Mouse (Mus musculus) inflammation-experienced regulatory T-cells, adult 6 months (primary cell): Measurements from ENCODE around the gene Dagla. TPM values are rescaled to one million over a fixed set of nuclear protein-coding genes. Genes with fewer than 3 reads are reported as not detected.
A peak's percentile ranks its signal among the peaks of the same experiment; 100 is the strongest.

Experiments
- ATAC-seq: one replicate; pipeline ENCODE4 v1.8.0; 2017
- polyA plus RNA-seq, 3 experiments: library from polyadenylated mRNA; unstranded; fragments of 100-300 nt; shearing (Covaris generic); gene quantifications; one replicate each; pipeline ENCODE4 v1.2.1; 2017

Dagla gene
- polyA plus RNA-seq, 3 experiments from 2014 or later = 0.11 TPM; not detected in 2

DNA sequence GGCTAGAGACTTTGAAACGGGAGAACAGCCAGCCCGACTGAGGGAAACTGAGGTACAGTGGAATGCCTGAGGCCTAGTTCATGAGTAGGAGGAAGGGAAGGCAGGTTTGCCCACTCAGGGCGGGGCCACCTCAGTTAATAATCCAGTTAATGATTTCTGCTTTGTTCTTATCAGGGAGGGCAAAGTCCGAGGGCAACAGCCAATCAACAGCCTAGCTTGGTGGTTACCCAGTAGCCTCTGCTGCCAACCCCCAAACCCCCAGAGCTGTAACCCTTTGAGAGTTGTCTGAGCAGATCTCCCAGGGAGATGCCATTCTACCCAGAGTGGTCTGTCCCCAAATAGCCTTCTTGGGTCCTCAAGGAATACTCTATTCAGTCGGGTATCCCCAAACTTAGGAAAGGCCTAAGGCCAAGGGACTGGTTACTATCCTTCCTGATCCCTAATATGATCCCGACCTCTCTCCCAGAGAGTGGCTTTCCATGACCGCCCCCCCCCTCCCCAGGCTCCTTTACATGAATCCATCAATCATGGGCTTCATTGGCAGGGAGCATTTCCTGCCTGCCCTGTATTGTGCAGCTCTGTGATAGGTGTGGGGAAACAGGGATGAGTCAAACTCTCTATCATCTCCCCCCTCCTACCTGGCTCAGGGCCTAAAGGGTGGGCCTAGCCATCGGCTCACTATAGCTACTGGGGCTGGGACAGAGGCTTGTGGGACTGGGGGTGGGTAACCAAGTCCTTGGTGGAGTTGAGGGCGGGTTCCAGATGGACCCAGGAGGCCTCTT is 68.7 kb downstream of the Dagla start:
- no peak for ATAC-seq

DNA sequence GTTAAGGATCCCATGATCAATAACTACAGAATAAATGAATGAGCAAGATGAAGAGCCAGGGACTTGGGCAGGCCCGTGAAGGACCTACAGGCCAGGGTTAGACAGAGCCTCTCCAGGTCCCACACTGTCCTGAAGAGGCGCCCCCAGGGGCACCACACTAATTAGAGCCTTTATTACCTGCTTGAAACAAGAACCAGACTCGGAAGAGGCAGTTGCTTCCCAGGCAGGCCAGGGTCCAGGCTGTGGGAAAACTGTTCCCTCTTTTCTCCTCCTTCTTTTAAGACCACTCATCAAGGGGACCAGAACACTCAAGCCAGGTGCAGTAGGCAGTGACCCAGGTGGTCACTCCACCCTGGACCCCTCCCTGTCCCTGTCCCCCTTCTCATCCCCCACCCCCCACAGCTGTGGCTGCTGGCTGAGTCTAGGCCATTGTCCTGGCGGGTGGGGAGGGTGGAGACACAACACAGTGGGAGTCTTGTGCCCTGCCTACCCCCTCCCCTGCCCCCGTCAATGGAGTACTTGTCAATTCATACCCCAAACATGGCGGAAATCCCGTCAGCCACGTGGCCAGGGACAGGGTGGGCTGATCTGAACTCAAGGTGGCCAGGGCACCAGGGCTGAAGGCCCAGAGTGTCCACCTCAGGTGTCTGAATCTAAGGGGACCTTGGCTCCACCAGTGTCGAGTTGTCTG is 72.2 kb downstream of the Dagla start:
- ATAC-seq = no peak

- no peak for ATAC-seq
Measured at GRCm38 (mm10) chr19:10231871-10232270, 72.8 kb downstream of the Dagla start.

GRCm38 (mm10) chr19:10231016-10231415 is 73.7 kb downstream of the Dagla start:
- ATAC-seq = no peak

DNA sequence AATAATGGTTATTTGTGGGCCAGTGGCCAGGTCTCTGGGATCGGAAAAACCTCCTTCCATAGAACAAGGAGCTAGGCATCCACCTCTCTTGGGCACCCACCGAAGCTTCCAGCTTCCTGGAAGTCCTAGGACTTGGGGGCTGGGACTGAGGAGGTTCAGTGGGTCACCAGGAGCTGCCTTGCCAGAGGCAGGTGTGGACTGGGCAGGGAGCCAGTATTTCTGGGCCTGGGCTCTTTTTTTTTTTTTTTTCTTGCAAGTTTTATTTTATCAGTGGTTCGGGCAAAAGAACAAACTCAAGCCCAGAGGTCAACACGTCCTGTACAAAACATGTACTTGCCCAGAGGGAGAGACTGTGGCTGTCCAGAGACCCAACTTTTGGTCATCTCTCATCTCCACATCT is 78.9 kb downstream of the Dagla start:
- ATAC-seq = no peak

- no peak for ATAC-seq
Measured at GRCm38 (mm10) chr19:10224637-10225453, 79.8 kb downstream of the Dagla start.

DNA sequence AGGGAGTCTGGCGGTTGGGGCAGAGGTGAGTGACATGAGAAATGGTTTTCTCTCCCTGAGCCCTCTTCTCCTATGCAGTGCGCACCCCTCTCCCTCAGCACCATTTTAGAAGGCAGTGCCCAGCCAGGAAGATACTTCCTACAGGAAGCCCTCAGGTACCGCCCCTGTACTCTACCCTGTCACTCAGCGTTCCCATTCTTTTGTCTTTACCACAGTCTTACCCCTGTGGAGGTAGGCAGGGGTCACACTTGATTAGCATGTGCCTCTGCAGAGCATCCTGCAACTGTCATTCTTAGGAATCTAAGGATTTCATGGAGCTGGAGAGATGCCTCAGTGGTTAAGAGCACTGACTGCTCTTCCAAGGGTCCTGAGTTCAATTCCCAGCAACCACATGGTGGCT is 81.1 kb downstream of the Dagla start:
- no peak for ATAC-seq

- no peak for ATAC-seq
Measured at GRCm38 (mm10) chr19:10222656-10223055, 82.0 kb downstream of the Dagla start.

DNA sequence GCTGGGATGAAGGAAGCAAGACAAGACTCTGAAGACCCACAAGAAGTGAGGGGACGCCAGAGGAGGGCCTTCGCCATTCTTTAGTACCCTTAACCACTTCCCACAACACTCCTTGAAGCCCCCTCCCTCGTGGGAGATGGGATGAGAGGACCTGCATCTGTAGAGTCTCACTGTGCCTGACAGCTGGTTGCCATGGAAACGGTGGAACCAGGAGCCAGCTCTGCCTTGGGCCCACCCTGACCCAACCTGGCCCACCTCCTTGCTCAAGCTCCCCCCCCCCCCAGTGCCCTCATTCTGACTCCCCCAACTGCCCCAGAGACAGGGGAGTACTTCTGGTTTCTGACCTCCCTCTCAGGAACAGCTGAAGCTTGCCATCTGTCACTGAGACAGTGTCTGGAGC is 83.1 kb downstream of the Dagla start:
- no peak for ATAC-seq

DNA sequence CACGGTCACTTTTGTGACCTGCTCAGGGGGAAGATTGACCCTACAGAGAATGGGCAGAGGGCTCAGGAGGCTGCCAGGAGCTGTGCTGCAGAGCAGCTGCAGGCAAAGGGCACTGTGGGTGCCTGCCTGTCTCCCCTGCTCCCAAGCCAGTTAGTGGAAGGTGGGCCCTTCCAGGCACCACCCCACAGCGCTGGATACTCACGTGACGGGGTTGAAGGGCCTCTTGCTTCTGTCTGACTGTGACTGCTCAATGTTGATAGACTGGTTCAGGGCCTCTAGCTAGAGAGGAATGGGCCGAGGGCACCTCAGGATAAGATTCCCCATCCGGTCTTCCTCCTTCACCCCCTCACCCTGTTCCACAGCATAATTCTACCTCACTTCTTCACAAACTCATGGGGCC is 85.1 kb downstream of the Dagla start:
- no peak for ATAC-seq

DNA sequence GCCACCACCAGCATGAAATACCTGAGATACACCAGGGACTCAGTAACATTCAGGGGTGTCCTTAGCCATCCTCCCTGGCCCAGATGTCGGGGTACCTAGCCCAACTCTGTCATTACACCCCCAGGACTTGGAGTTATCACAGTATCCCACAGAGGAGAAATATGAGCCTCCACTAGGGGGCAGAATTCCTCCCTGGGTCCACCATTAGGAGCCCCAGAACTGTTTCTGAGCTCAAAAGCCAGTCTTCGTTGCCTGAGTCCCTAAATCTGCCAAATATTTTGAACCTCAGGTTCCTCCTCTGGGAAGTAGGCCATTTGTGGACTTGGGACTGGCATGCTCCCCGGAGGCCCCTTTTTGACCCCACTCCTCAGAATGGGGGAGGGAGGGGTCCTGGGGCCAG is 85.6 kb downstream of the Dagla start:
- ATAC-seq = no peak

DNA sequence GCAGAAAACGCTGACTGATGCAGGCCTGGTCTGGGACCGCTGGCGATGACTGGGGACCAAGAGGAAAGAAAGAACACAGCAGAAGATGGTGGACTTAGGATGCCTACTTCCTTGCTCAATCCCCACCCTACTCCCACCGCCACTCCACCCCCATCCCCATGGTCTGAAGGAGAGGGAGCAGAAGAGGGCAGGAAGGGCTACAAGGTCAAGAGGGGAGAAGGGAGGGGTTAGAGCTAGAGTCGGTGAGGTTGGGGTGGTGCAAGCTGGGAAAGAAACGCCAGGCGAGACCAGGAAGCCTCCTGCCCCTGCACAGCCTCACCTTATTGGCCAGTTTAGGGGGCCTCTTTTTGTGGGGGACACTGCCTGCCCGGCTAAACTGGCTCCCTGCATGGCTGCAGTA is 88.6 kb downstream of the Dagla start:
- no peak for ATAC-seq

- no peak for ATAC-seq
Measured at GRCm38 (mm10) chr19:10213796-10214471, 90.7 kb downstream of the Dagla start.

- no peak for ATAC-seq
Measured at GRCm38 (mm10) chr19:10210885-10211284, 93.8 kb downstream of the Dagla start.

- no peak for ATAC-seq
Measured at GRCm38 (mm10) chr19:10208851-10209250, 95.8 kb downstream of the Dagla start.

- ATAC-seq = no peak
Measured at GRCm38 (mm10) chr19:10205051-10205450, 99.6 kb downstream of the Dagla start.

GRCm38 (mm10) chr19:10204616-10205001 is 100.1 kb downstream of the Dagla start:
- peak; percentile 52 for ATAC-seq

DNA sequence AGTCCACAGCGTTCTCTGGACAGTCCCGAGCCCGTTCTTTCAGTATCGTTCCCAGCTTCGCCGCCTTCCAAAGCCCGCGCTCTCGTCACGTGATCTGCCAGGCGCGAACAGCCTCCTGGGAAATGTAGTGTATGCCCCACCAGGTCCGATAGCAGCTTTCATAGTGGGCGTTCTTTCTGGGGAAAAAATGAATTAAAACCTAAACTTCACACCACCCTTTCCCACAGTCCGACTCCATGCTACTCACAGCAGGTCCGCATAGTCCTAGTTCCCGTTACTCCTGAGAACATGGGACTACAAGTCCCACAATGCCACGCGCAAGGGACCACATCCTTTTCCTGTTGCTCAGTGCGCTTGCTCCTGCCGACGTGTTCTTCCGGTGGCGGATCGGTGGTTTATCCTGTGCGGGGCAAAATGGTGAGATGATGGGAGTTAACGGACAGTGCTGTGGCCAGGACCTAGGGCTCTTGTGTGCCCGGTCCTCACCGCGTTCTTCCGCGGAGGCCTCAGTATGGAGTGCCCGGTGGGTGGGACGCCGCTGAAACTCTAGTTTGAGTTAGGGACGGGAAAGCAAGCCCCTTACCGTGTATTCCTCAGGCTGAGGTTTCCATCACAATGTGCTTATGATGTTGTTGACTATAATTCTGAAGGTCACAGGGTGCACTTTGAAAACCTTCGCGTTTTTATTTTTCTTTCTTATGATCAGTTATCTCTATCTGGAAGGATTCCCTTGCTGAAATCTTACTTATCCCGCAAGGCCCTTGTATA is 100.6 kb downstream of the Dagla start, which contains the start of the genes Tmem258 and Fen1:
TSS of gene Tmem258 (plus strand) at position 167 of the 768 bp plus-strand sequence.
TSS of gene Fen1 (minus strand) at position 322 of the 768 bp plus-strand sequence.
- ATAC-seq = peak; percentile 83

- ATAC-seq = no peak
Measured at GRCm38 (mm10) chr19:10203146-10203847, 101.4 kb downstream of the Dagla start.

GRCm38 (mm10) chr19:10198723-10199122 is 106.0 kb downstream of the Dagla start:
- ATAC-seq = peak; percentile 45

DNA sequence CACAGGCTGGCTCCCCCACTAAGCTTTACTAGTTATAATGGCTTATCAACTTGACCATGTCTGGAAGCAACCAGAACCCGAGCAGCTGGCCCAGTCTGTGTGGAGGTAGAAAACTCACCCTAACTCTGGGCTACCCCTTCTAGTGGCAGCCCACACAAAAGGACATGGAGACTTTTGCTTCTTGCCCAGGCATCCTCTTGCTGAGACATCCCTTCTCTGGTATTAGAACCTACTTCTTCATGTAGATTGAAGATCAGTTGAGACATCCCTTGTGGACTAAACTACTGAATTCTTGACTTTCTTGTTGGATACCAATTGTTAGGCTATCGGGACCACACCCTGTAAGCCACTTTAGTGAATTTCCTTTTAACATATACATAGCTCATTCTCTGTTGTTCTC is 106.4 kb downstream of the Dagla start:
- no peak for ATAC-seq
